In genomic region chr16:10967756-10968155, GRCm38 (mm10) we compare ENCODE assay signal across 24 mouse cellular contexts.
A peak's percentile ranks its signal among the peaks of the same experiment; 100 is the strongest.
DNase-seq lines count a peak whose midpoint lies in the region; ATAC-seq and TF ChIP-seq lines count a peak whose summit lies in the region.
"Had no signal": no experiment of that assay in that cellular context is flagged by ENCODE, and none has a peak within 500 bp of the region (broad histone marks: within the 10 kb centered on the region; RNA-seq: fewer than 3 reads in every experiment).

No protein-coding gene starts in this region.

- no peak overlapping the region for H3K4me3 ChIP-seq in kidney, embryonic 15.5 days (replicated peaks)
- no peak overlapping the region for H3K4me3 ChIP-seq in CH12.LX (replicated peaks in 1 of 3; ENCODE audit: low read depth in 2 of 3, low read length in 2 of 3, poor library complexity in 1 of 3)
- no peak overlapping the region for H3K4me3 ChIP-seq in midbrain, embryonic 10.5 days
- H3K4me3 ChIP-seq: embryonic facial prominence, embryonic 13.5 days; embryonic facial prominence, embryonic 15.5 days; erythroblast, embryonic 14.5 days; forebrain, embryonic 10.5 days; forebrain, embryonic 12.5 days had no signal

- peak; percentile 21 to 43 for DNase-seq in cerebellum, postnatal 25 days
- DNase-seq in cerebellum, adult 8-10 months, result no peak
- no peak for DNase-seq in kidney, postnatal 25 days
- DNase-seq in A20 (ENCODE audit: low read depth, low spot score) (peak; percentile 17), CH12.LX (ENCODE audit: extremely low read depth) (peak; percentile 65)
- no peak for DNase-seq in midbrain, embryonic 10.5 days (ENCODE audit: low spot score)
- DNase-seq: adrenal gland, adult 2 months; adrenal gland, postnatal 10 days; adrenal gland, postnatal 25 days; B cell, adult 2 months; cerebellum, adult 11 months; cerebellum, adult 18-20 months; cerebellum, adult 9-11 months; cerebellum, postnatal 36 days; embryo, embryonic 11 days had no signal

- in situ Hi-C loops in CH12.LX (cut with MboI; ENCODE audit: low pct_ligation_motif_present, low pct_unique_long_range_greater_than_20kb, low sequenced_read_pairs), result no loop called here

- TF ChIP-seq CTCF in CH12.LX (conservative IDR thresholded peaks at IDR 0.05 in 1 of 2, IDR thresholded peaks at IDR 0.05 in 1 of 2; ENCODE audit: low read depth in 2 of 2, low read length in 2 of 2), result no peak

- H3K27me3 ChIP-seq in kidney, embryonic 15.5 days, result no peaks in the 10 kb centered on the region
- H3K27me3 ChIP-seq in CH12.LX (replicated peaks), result no peaks in the 10 kb centered on the region
- H3K27me3 ChIP-seq in midbrain, embryonic 10.5 days (ENCODE audit: low read depth, poor library complexity, severe bottlenecking), result no peaks in the 10 kb centered on the region
- H3K27me3 ChIP-seq: embryonic facial prominence, embryonic 13.5 days; embryonic facial prominence, embryonic 15.5 days; forebrain, embryonic 12.5 days had no signal

- peaks cover 38% of the 10 kb centered on the region for H3K4me1 ChIP-seq in kidney, embryonic 15.5 days
- peaks cover 52 to 100% of the 10 kb centered on the region in 2 experiments for H3K4me1 ChIP-seq in CH12.LX (ENCODE audit: control insufficient read depth in 1 of 2, insufficient read depth in 2 of 2)
- peaks cover 26% of the 10 kb centered on the region for H3K4me1 ChIP-seq in midbrain, embryonic 10.5 days

- no peak overlapping the region for H3K4me2 ChIP-seq in kidney, embryonic 15.5 days
- H3K4me2 ChIP-seq in CH12.LX (ENCODE audit: insufficient read depth, low read depth, poor library complexity, severe bottlenecking), result peak overlapping the region; percentile 17
- H3K4me2 ChIP-seq: embryonic facial prominence, embryonic 13.5 days; embryonic facial prominence, embryonic 15.5 days; forebrain, embryonic 12.5 days had no signal

- H3K79me2 ChIP-seq in CH12.LX (replicated peaks; ENCODE audit: control insufficient read depth, extremely low read depth, insufficient read depth, poor library complexity, severe bottlenecking), result peaks cover 64% of the 10 kb centered on the region

- H3K27ac ChIP-seq in kidney, embryonic 15.5 days, result 0 out of 2 replicates have a peak overlapping the region, but pooled peaks have one; percentile 15
- peak overlapping the region; percentile 76 for H3K27ac ChIP-seq in CH12.LX (ENCODE audit: insufficient read depth, low read depth)
- no peak overlapping the region; the same call in 1 of the 2 replicates for H3K27ac ChIP-seq in midbrain, embryonic 10.5 days (replicated peaks)
- H3K27ac ChIP-seq: embryonic facial prominence, embryonic 13.5 days; embryonic facial prominence, embryonic 15.5 days; forebrain, embryonic 10.5 days; forebrain, embryonic 12.5 days had no signal

- TF ChIP-seq POLR2A in CH12.LX (IDR thresholded peaks at IDR 0.05; ENCODE audit: low read depth, low read length), result no peak

- WGBS in kidney, embryonic 15.5 days, result 87% methylated on average over 7 of the region's 7 CpGs
- 93% methylated on average over 7 of the region's 7 CpGs for WGBS in midbrain, embryonic 10.5 days

- peaks cover 38% of the 10 kb centered on the region for H3K36me3 ChIP-seq in kidney, embryonic 15.5 days
- peaks cover 24 to 68% of the 10 kb centered on the region in 2 experiments for H3K36me3 ChIP-seq in CH12.LX (replicated peaks in 1 of 2; ENCODE audit: control insufficient read depth in 1 of 2, insufficient read depth in 1 of 2, low read length in 1 of 2)
- H3K36me3 ChIP-seq in midbrain, embryonic 10.5 days, result peaks cover 37% of the 10 kb centered on the region

- TF ChIP-seq EP300 in CH12.LX (IDR thresholded peaks at IDR 0.05; ENCODE audit: low read length), result peak; percentile 30; the same call in 1 of the 2 replicates

- dilution Hi-C loops in CH12.LX (cut with MboI; ENCODE audit: extremely low pct_ligation_motif_present, extremely low pct_unique_long_range_greater_than_20kb, low sequenced_read_pairs), result no loop called here

- ATAC-seq in kidney, embryonic 15.5 days (replicated peaks; ENCODE audit: low FRiP score), result no peak
- ATAC-seq: CD4-positive, CD25-positive, alpha-beta regulatory T cell, adult 4 months; forebrain, embryonic 14.5 days; forebrain, embryonic 16.5 days had no signal

- no peaks in the 10 kb centered on the region for H3K9me3 ChIP-seq in kidney, embryonic 15.5 days (replicated peaks)
- H3K9me3 ChIP-seq in CH12.LX (replicated peaks; ENCODE audit: low read length), result no peaks in the 10 kb centered on the region
- H3K9me3 ChIP-seq in midbrain, embryonic 10.5 days (replicated peaks), result no peaks in the 10 kb centered on the region
- H3K9me3 ChIP-seq: embryonic facial prominence, embryonic 13.5 days; embryonic facial prominence, embryonic 15.5 days; forebrain, embryonic 10.5 days; forebrain, embryonic 12.5 days had no signal

- H3K9ac ChIP-seq in kidney, embryonic 15.5 days, result no peak overlapping the region
- peak overlapping the region; percentile 36 for H3K9ac ChIP-seq in CH12.LX (ENCODE audit: insufficient read depth, low read depth)
- H3K9ac ChIP-seq: embryonic facial prominence, embryonic 13.5 days; embryonic facial prominence, embryonic 15.5 days; forebrain, embryonic 12.5 days had no signal

- no peak for TF ChIP-seq RAD21 in CH12.LX (IDR thresholded peaks at IDR 0.05; ENCODE audit: low read depth, low read length)

TF ChIP-seq in CH12.LX, 34 proteins besides CTCF, POLR2A, EP300 and RAD21:
- TF ChIP-seq TCF12 (IDR thresholded peaks at IDR 0.05; ENCODE audit: low read depth, low read length) (peak; percentile 38; the same call in 1 of the 2 replicates), ZMIZ1 (IDR thresholded peaks at IDR 0.05; ENCODE audit: low read depth, low read length) (no peak), MAX (IDR thresholded peaks at IDR 0.05; ENCODE audit: low read length) (peak; percentile 88), NRF1 (IDR thresholded peaks at IDR 0.05; ENCODE audit: low read depth, low read length) (no peak), BHLHE40 (IDR thresholded peaks at IDR 0.05; ENCODE audit: low read depth, low read length) (peak; percentile 69), ETS1 (conservative IDR thresholded peaks at IDR 0.05; ENCODE audit: low read depth, low read length) (peak; percentile 43; the same call in 1 of the 2 replicates), MYC (IDR thresholded peaks at IDR 0.05; ENCODE audit: low read depth, low read length) (peak; percentile 34; the same call in 1 of the 2 replicates)

Comparison
In these comparisons a context has a peak if more than half of its experiments do, and no peak if none do; other contexts are left out.
1. DNase-seq: peak in cerebellum, postnatal 25 days (2 of 2), A20 (single experiment) and CH12.LX (single experiment); none in cerebellum, adult 8-10 months (single experiment), kidney, postnatal 25 days (0 of 2) and midbrain, embryonic 10.5 days (single experiment).